Mouse (Mus musculus): ENCODE measurements around the gene Prkd1. TPM values are rescaled to one million over a fixed set of nuclear protein-coding genes. Genes with fewer than 3 reads are reported as not detected.

Prkd1 gene
- total and polyA plus RNA-seq, 3 experiments = not detected

DNA sequence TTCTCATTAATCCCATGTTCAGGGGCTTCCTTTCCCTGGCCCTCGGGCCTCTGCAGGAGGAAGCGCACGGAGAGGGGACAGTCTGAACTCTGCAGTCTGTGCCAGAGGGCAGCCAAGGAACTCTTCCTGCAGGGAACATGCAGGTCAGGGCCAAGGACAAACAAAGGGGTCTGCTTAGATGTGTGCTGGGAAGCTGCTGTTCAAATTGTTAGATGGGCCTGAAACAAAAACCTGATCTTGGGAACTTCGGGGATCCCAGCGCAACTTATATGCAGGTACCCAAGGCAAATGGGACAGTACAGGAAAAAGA, 103.3 kb downstream of the Prkd1 start:
- no peak overlapping the region for H3K9ac ChIP-seq (ENCODE audit: insufficient read depth, low read depth)
- TF ChIP-seq CHD2 (IDR thresholded peaks at IDR 0.05; ENCODE audit: low read length) (no peak), BHLHE40 (IDR thresholded peaks at IDR 0.05; ENCODE audit: low read depth, low read length) (no peak), MAFK (IDR thresholded peaks at IDR 0.05; ENCODE audit: insufficient replicate concordance, low read length) (no peak), ETS1 (conservative IDR thresholded peaks at IDR 0.05; ENCODE audit: low read depth, low read length) (no peak), MAZ (IDR thresholded peaks at IDR 0.05; ENCODE audit: low read depth, low read length) (no peak), POLR2AphosphoS2 (IDR thresholded peaks at IDR 0.05; ENCODE audit: low read depth, low read length) (no peak), GABPA (IDR thresholded peaks at IDR 0.05; ENCODE audit: insufficient replicate concordance, low read depth, low read length) (no peak), MAX (IDR thresholded peaks at IDR 0.05; ENCODE audit: low read length) (no peak), NELFE (IDR thresholded peaks at IDR 0.05; ENCODE audit: low read depth, low read length) (no peak), USF1 (IDR thresholded peaks at IDR 0.05; ENCODE audit: low read depth, low read length) (no peak), MEF2A (IDR thresholded peaks at IDR 0.05; ENCODE audit: borderline replicate concordance, low read depth, low read length) (no peak), UBTF (IDR thresholded peaks at IDR 0.05; ENCODE audit: low read depth, low read length) (no peak), ZMIZ1 (IDR thresholded peaks at IDR 0.05; ENCODE audit: low read depth, low read length) (no peak)
- no peaks in the 10 kb centered on the region for H3K79me2 ChIP-seq (replicated peaks; ENCODE audit: control insufficient read depth, extremely low read depth, insufficient read depth, poor library complexity, severe bottlenecking)
- H3K4me3 ChIP-seq (replicated peaks in 1 of 3; ENCODE audit: low read depth in 2 of 3, low read length in 2 of 3, poor library complexity in 1 of 3) = no peak overlapping the region
- peaks cover 62% of the 10 kb centered on the region for H3K9me3 ChIP-seq (replicated peaks; ENCODE audit: low read length)
- H3K27me3 ChIP-seq (replicated peaks) = no peaks in the 10 kb centered on the region
- no peaks in the 10 kb centered on the region for H3K4me1 ChIP-seq (ENCODE audit: control insufficient read depth in 1 of 2, insufficient read depth in 2 of 2)
- H3K4me2 ChIP-seq (ENCODE audit: insufficient read depth, low read depth, poor library complexity, severe bottlenecking) = no peak overlapping the region
- in situ Hi-C loops (cut with MboI; ENCODE audit: low pct_ligation_motif_present, low pct_unique_long_range_greater_than_20kb, low sequenced_read_pairs) (no loop called here), dilution Hi-C loops (cut with MboI; ENCODE audit: extremely low pct_ligation_motif_present, extremely low pct_unique_long_range_greater_than_20kb, low sequenced_read_pairs) (no loop called here)
- no peak overlapping the region for H3K27ac ChIP-seq (ENCODE audit: insufficient read depth, low read depth)
- no peak for DNase-seq (ENCODE audit: extremely low read depth)
- H3K36me3 ChIP-seq (replicated peaks in 1 of 2; ENCODE audit: control insufficient read depth in 1 of 2, insufficient read depth in 1 of 2, low read length in 1 of 2) = no peaks in the 10 kb centered on the region

DNA sequence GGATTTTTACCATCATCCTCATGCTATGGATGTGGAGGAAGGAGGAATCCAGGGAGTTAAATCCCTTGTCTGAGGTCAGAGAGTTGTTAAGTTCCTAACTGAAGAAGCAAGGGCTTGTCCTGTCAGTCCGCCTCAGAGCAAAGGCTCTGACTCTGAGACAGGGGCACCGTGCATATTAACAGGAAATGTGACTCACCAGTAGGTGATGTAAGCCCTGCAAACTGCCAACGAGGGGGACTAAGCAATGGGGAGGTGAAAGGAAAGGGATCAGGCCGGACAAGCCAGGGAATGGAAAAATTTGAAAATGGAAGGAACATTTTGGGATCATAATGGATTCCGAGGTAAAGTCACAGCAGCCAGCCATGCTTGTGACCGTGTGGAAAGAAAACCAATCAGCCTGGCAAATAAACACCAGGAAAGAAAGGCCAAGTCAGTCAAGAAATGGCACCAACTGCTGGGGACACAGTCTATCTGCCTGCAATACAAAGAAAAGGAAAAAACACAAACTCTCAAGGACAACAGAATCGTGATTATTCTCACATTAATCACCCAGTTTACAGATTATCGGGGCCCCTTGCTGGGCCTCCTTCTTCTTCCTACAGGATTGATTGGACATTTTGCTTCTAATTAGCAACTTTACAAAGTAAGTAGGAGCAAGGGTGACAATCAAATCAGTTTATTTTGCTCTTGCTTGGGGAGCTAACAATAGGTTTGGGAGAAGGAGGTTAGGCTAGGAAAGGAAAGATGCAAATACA, 103.9 kb downstream of the Prkd1 start:
- Histone ChIP-seq H3K9me3 (replicated peaks; ENCODE audit: low read length) (peaks cover 60% of the 10 kb centered on the region), H3K9ac (ENCODE audit: insufficient read depth, low read depth) (no peak overlapping the region), H3K36me3 (replicated peaks in 1 of 2; ENCODE audit: control insufficient read depth in 1 of 2, insufficient read depth in 1 of 2, low read length in 1 of 2) (no peaks in the 10 kb centered on the region), H3K4me1 (ENCODE audit: control insufficient read depth in 1 of 2, insufficient read depth in 2 of 2) (no peaks in the 10 kb centered on the region), H3K4me3 (replicated peaks in 1 of 3; ENCODE audit: low read depth in 2 of 3, low read length in 2 of 3, poor library complexity in 1 of 3) (no peak overlapping the region), H3K79me2 (replicated peaks; ENCODE audit: control insufficient read depth, extremely low read depth, insufficient read depth, poor library complexity, severe bottlenecking) (no peaks in the 10 kb centered on the region), H3K4me2 (ENCODE audit: insufficient read depth, low read depth, poor library complexity, severe bottlenecking) (no peak overlapping the region), H3K27ac (ENCODE audit: insufficient read depth, low read depth) (no peak overlapping the region), H3K27me3 (replicated peaks) (no peaks in the 10 kb centered on the region)
- dilution Hi-C loops (cut with MboI; ENCODE audit: extremely low pct_ligation_motif_present, extremely low pct_unique_long_range_greater_than_20kb, low sequenced_read_pairs) (no loop called here), in situ Hi-C loops (cut with MboI; ENCODE audit: low pct_ligation_motif_present, low pct_unique_long_range_greater_than_20kb, low sequenced_read_pairs) (no loop called here)
- TF ChIP-seq CHD1 (IDR thresholded peaks at IDR 0.05; ENCODE audit: low read depth, low read length) = no peak
- no peak for TF ChIP-seq SIN3A (IDR thresholded peaks at IDR 0.05; ENCODE audit: low read length)
- TF ChIP-seq HCFC1 (IDR thresholded peaks at IDR 0.05; ENCODE audit: low read depth, low read length) = no peak
- TF ChIP-seq MEF2A (IDR thresholded peaks at IDR 0.05; ENCODE audit: borderline replicate concordance, low read depth, low read length) = no peak
- no peak for DNase-seq (ENCODE audit: extremely low read depth)

Measured in CH12.LX (cell line).